Mouse (Mus musculus) kidney, adult 11 months (tissue): ENCODE measurements around the gene Dph1.

Experiments used
- DNase-seq: peaks from one replicate; pipeline ENCODE4 v3.0.0; 2022

Gene Dph1

DNA sequence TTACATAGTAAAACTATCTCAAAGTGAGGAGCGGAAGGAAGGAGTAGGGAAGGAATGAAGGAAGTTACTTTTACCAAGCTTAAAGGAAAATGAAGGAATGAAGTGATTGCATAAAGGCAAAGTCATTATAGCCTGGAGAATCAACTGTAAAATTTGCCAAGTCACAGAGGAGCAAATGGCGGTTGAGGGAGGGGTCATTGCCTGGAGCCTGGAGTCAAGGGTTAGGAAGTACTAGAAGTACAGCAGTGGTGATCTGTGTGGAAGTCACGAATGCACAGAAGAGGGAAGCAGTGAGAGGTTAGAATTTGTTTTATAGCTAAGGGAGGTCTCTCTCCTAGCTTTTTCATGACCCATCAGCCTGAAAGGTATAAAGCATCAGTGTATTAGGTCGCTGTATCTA is 59.7 kb downstream of the Dph1 start:
- no peak for DNase-seq

DNA sequence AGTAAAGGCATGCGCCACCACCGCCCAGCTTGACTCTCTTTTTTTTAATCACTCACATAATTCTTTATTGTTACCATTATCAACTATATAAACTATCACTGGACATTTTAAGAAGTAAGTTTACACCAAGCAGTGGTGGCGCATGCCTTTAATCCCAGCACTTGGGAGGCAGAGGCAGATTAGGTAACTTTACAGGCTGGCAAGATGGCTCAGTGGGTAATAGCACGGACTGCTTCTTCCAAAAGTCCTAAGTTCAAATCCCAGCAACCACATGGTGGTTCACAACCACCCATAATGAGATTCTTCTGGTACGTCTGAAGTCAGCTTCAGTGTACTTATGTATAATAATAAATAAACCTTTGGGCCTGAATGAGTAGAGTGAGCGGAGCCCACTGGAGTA is 61.6 kb downstream of the Dph1 start:
- DNase-seq = no peak
